Mouse (Mus musculus): ENCODE measurements around the gene Olfr705.
"Not testable (repeated sequence)": the region's sequence is repeated elsewhere in the genome, so short reads cannot be mapped to it uniquely, and the experiment has no call there.

Olfr705 gene

GRCm38 (mm10) chr7:106876791-106877190, at the start of gene Olfr705:
Gene Olfr705, minus strand, starts transcription at chr7:106876891.
- no peak for DNase-seq (ENCODE audit: low read depth, low spot score)

- not testable (repeated sequence) for DNase-seq (ENCODE audit: low read depth, low spot score)
Observed at GRCm38 (mm10) chr7:106920961-106921360, 44.3 kb upstream of the Olfr705 start.

- no peak for DNase-seq (ENCODE audit: low read depth, low spot score)
Observed at GRCm38 (mm10) chr7:106907676-106908075, 31.0 kb upstream of the Olfr705 start, which contains the start of gene Olfr1532-ps1. Gene Olfr1532-ps1, plus strand, starts transcription at chr7:106908001.

- DNase-seq (ENCODE audit: low read depth, low spot score), result not testable (repeated sequence)
Observed at GRCm38 (mm10) chr7:106901141-106901540, 24.4 kb upstream of the Olfr705 start, which contains the start of gene Olfr707. Gene Olfr707, minus strand, starts transcription at chr7:106901241.

- DNase-seq (ENCODE audit: low read depth, low spot score), result no peak
Observed at GRCm38 (mm10) chr7:106888062-106888461, 11.4 kb upstream of the Olfr705 start, which contains the start of gene Olfr706. Gene Olfr706, minus strand, starts transcription at chr7:106888162.

GRCm38 (mm10) chr7:106862885-106863284, 13.8 kb downstream of the Olfr705 start, which contains the start of gene Olfr704:
Gene Olfr704, plus strand, starts transcription at chr7:106863185.
- DNase-seq (ENCODE audit: low read depth, low spot score), result no peak

- no peak for DNase-seq (ENCODE audit: low read depth, low spot score)
Observed at GRCm38 (mm10) chr7:106843060-106843459, 33.6 kb downstream of the Olfr705 start, which contains the start of gene Olfr703. Gene Olfr703, plus strand, starts transcription at chr7:106843360.

- DNase-seq (ENCODE audit: low read depth, low spot score), result no peak
Observed at GRCm38 (mm10) chr7:106833793-106834192, 42.9 kb downstream of the Olfr705 start, which contains the start of gene Olfr702. Gene Olfr702, minus strand, starts transcription at chr7:106833893.

Measured in ES-CJ7 (cell line).